Mouse (Mus musculus): ENCODE results near the gene Noc4l. TPM values are rescaled to one million over a fixed set of nuclear protein-coding genes. Genes with fewer than 3 reads are reported as not detected.

Gene Noc4l
- 67.2 and 72.8 TPM in 2 replicates for total RNA-seq (2012; rRNA removed)
- polyA plus RNA-seq (2012; ENCODE audit: insufficient read depth in 1 of 2, insufficient read length in 2 of 2, low read depth in 1 of 2, low replicate concordance in 2 of 2, missing spikeins in 1 of 2) = 100 to 1,000 TPM in 1 of 2 experiments, not detected in 1; 181 TPM

- peaks cover 0 to 11% of the 10 kb centered on the region in 2 experiments; a peak in 2 of 4 replicates for H3K4me1 ChIP-seq (ENCODE audit: control insufficient read depth in 1 of 2, insufficient read depth in 2 of 2, low read length in 2 of 2)
- H3K9ac ChIP-seq (ENCODE audit: control insufficient read depth, low read depth, low read length, poor library complexity, severe bottlenecking) = peak within 1 kb of the TSS; percentile 88
- 0 out of 2 replicates have a peak within 1 kb of the TSS, but pooled peaks have one; percentile 12 for H3K27ac ChIP-seq (ENCODE audit: control insufficient read depth, low read depth, low read length)
- TF ChIP-seq EP300 (IDR thresholded peaks at IDR 0.05; ENCODE audit: low read depth in 1 of 2, low read length in 2 of 2) (no peak), RAD21 (IDR thresholded peaks at IDR 0.05; ENCODE audit: low read depth, low read length) (no peak), TBP (IDR thresholded peaks at IDR 0.05; ENCODE audit: low read depth, low read length) (peak; percentile 70; the same call in 1 of the 2 replicates), USF1 (IDR thresholded peaks at IDR 0.05; ENCODE audit: low read depth, low read length) (peak; percentile 52; the same call in 1 of the 2 replicates), MAZ (IDR thresholded peaks at IDR 0.05; ENCODE audit: low read depth, low read length) (peak; percentile 88; the same call in 1 of the 2 replicates), JUND (IDR thresholded peaks at IDR 0.05; ENCODE audit: low read depth, low read length) (no peak), SIN3A (IDR thresholded peaks at IDR 0.05; ENCODE audit: low read length) (peak; percentile 97), HCFC1 (IDR thresholded peaks at IDR 0.05; ENCODE audit: low read depth, low read length) (peak; percentile 94), USF2 (IDR thresholded peaks at IDR 0.05; ENCODE audit: borderline replicate concordance in 1 of 2, insufficient read depth in 1 of 2, low read depth in 1 of 2, low read length in 2 of 2) (no peak), ELF1 (IDR thresholded peaks at IDR 0.05; ENCODE audit: low read depth, low read length) (peak; percentile 82), TCF12 (IDR thresholded peaks at IDR 0.05; ENCODE audit: low read depth, low read length) (peak; percentile 68), GABPA (IDR thresholded peaks at IDR 0.05; ENCODE audit: low read depth, low read length) (peak; percentile 31; the same call in 1 of the 2 replicates), BHLHE40 (IDR thresholded peaks at IDR 0.05; ENCODE audit: borderline replicate concordance, low read depth, low read length) (no peak; the same call in 1 of the 2 replicates), MEF2A (IDR thresholded peaks at IDR 0.05; ENCODE audit: extremely low read depth, insufficient replicate concordance, low read depth, low read length, poor library complexity, severe bottlenecking) (no peak), CHD1 (IDR thresholded peaks at IDR 0.05; ENCODE audit: low read depth, low read length) (no peak), ZC3H11A (IDR thresholded peaks at IDR 0.05; ENCODE audit: low read depth, low read length) (peak; percentile 55; the same call in 1 of the 2 replicates), TAL1 (IDR thresholded peaks at IDR 0.05; ENCODE audit: low read length) (no peak), POLR2AphosphoS5 (IDR thresholded peaks at IDR 0.05; ENCODE audit: borderline replicate concordance, low read depth, low read length) (no peak), E2F4 (IDR thresholded peaks at IDR 0.05; ENCODE audit: borderline replicate concordance, low read depth, low read length) (no peak), CTCF (IDR thresholded peaks at IDR 0.05 in 2 of 3, conservative IDR thresholded peaks at IDR 0.05 in 1 of 3; ENCODE audit: control insufficient read depth in 1 of 3, insufficient read depth in 1 of 3, low read depth in 2 of 3, low read length in 3 of 3, poor library complexity in 1 of 3, severe bottlenecking in 1 of 3) (no peak), UBTF (IDR thresholded peaks at IDR 0.05; ENCODE audit: borderline replicate concordance, insufficient read depth, low read depth, low read length) (no peak), ZMIZ1 (IDR thresholded peaks at IDR 0.05; ENCODE audit: low read depth, low read length) (no peak), MXI1 (IDR thresholded peaks at IDR 0.05; ENCODE audit: low read depth, low read length) (peak; percentile 99), POLR2A (IDR thresholded peaks at IDR 0.05; ENCODE audit: control insufficient read depth in 1 of 2, insufficient read depth in 1 of 2, low read depth in 1 of 2, low read length in 2 of 2, poor library complexity in 1 of 2) (peak; percentile 87 to 96), NRF1 (IDR thresholded peaks at IDR 0.05; ENCODE audit: insufficient read depth, low read depth, low read length, poor library complexity, severe bottlenecking) (no peak), NELFE (IDR thresholded peaks at IDR 0.05; ENCODE audit: low read depth, low read length) (peak; percentile 89), GATA1 (IDR thresholded peaks at IDR 0.05; ENCODE audit: low read depth, low read length) (no peak), ZKSCAN1 (IDR thresholded peaks at IDR 0.05; ENCODE audit: low read depth, low read length) (no peak), RCOR1 (IDR thresholded peaks at IDR 0.05; ENCODE audit: low read depth, low read length) (no peak), CHD2 (IDR thresholded peaks at IDR 0.05; ENCODE audit: low read length) (no peak), POLR2AphosphoS2 (IDR thresholded peaks at IDR 0.05; ENCODE audit: low read length) (peak; percentile 72), ZNF384 (IDR thresholded peaks at IDR 0.05; ENCODE audit: low read depth, low read length) (no peak), KAT2A (conservative IDR thresholded peaks at IDR 0.05; ENCODE audit: low read depth, low read length) (peak; percentile 77), SMC3 (IDR thresholded peaks at IDR 0.05; ENCODE audit: low read depth, low read length) (no peak)
Observed at GRCm38 (mm10) chr5:110652719-110653648, at the start of gene Noc4l, which contains the start of gene Ddx51. TSS of gene Noc4l (minus strand) at chr5:110653417. TSS of gene Ddx51 (plus strand) at chr5:110653451.

More at GRCm38 (mm10) chr5:110652719-110653648, at the start of gene Noc4l, which contains the start of gene Ddx51:
- Histone ChIP-seq H3K27me3 (ENCODE audit: control insufficient read depth in 1 of 2, insufficient read depth in 2 of 2, low read length in 2 of 2) (no peaks in the 10 kb centered on the region), H3K9me3 (replicated peaks; ENCODE audit: insufficient read depth, low read length) (no peaks in the 10 kb centered on the region), H3K79me2 (ENCODE audit: control insufficient read depth, insufficient read depth, low read length, poor library complexity) (peaks cover 30% of the 10 kb centered on the region), H3K4me3 (ENCODE audit: control insufficient read depth in 1 of 2, insufficient read depth in 1 of 2, low read depth in 2 of 2, low read length in 2 of 2) (peak within 1 kb of the TSS; percentile 75 to 91), H3K36me3 (ENCODE audit: control insufficient read depth in 1 of 2, insufficient read depth in 2 of 2, low read length in 2 of 2) (peaks cover 5 to 10% of the 10 kb centered on the region in 2 experiments)
- peak; percentile 97 for DNase-seq (ENCODE audit: low read depth, low spot score)
